Mouse (Mus musculus): ENCODE measurements around the gene Zdhhc8.

DNA sequence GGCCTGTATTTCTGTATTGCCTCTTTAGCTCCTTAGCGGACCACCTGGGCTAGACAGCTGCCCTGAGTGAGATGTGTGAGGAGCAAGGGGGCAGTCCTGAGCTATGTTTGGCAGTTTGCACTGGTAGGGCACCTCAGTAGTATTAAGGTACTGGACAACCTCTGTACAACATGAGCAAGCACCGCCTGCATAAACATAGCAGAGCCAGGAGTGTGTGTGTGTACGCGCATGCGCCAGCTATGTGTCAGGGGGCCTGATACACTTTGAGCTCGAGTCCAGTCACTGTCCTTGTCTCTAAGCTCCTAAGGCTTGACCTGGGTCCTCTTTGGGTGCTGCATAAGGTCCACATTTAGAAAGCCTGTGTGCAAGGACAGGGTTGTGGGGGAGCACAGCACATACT, 4.3 kb downstream of the Zdhhc8 start:
- TF ChIP-seq POLR2A (IDR thresholded peaks at IDR 0.05; ENCODE audit: borderline replicate concordance, control insufficient read depth, low read depth, low read length), result no peak
- TF ChIP-seq CTCF (IDR thresholded peaks at IDR 0.05; ENCODE audit: control insufficient read depth, insufficient read depth, low read length), result no peak
